Comparison of ENCODE assay signal across 17 mouse cellular contexts in the genomic region with DNA sequence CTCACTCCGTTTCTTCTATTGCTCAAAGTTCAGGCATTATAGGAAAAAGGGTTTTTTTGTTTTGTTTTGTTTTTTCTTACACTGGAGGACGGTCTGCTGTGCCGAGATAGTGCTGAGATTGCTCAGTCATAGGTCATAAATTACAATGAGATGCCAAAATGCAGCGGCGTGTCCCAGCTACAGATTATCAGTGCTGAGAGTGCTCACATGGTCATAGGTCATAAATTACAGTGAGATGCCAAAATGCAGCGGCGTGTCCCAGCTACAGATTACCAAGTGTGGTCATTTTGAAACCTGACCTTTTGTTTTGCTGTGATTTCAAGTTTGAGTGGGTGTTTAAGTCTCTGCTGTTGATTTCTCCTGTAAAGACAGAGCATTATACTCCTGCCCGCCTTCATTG. TPM values are rescaled to one million over a fixed set of nuclear protein-coding genes. Genes with fewer than 3 reads are reported as not detected.
DNase-seq lines count a peak whose midpoint lies in the region; ATAC-seq lines count a peak whose summit lies in the region.
"Had no signal": no experiment of that assay in that cellular context is flagged by ENCODE, and none has a peak within 500 bp of the region (broad histone marks: within the 10 kb centered on the region; RNA-seq: fewer than 3 reads in every experiment).

No protein-coding gene starts in this region.

- H3K27ac ChIP-seq in neural tube, embryonic 11.5 days (ENCODE audit: low read depth, low read length), result no peak overlapping the region
- H3K27ac ChIP-seq in neural tube, embryonic 15.5 days (replicated peaks), result no peak overlapping the region
- H3K27ac ChIP-seq: hindbrain, embryonic 12.5 days; midbrain, embryonic 13.5 days; stomach, postnatal 0 days had no signal

- intact Hi-C loops in left cerebral cortex, postnatal 14 days (cut with DNase I), result no loop called here

- H3K36me3 ChIP-seq in neural tube, embryonic 11.5 days (ENCODE audit: control insufficient read depth, insufficient read depth, low read length), result no peaks in the 10 kb centered on the region
- peaks cover 22% of the 10 kb centered on the region for H3K36me3 ChIP-seq in neural tube, embryonic 15.5 days

- no peak for ATAC-seq in neural tube, embryonic 11.5 days (ENCODE audit: insufficient read depth, low FRiP score, low TSS enrichment)
- no peak for ATAC-seq in neural tube, embryonic 15.5 days (ENCODE audit: low FRiP score)
- peak; percentile 55; the same call in 1 of the 2 replicates for ATAC-seq in megakaryocyte-erythroid progenitor cell, adult 5-6 weeks (replicated peaks; ENCODE audit: low FRiP score, low TSS enrichment, poor library complexity, severe bottlenecking)
- ATAC-seq in activated CD4-positive, CD25-positive, alpha-beta regulatory T cell, adult 4 months, result no peak
- ATAC-seq: forebrain, embryonic 14.5 days; intestine, embryonic 16.5 days; midbrain, embryonic 13.5 days had no signal

- H3K27me3 ChIP-seq in neural tube, embryonic 11.5 days (ENCODE audit: control insufficient read depth, insufficient read depth, low read length), result no peaks in the 10 kb centered on the region
- H3K27me3 ChIP-seq in neural tube, embryonic 15.5 days (replicated peaks), result no peaks in the 10 kb centered on the region
- H3K27me3 ChIP-seq: hindbrain, embryonic 12.5 days; midbrain, embryonic 13.5 days had no signal

- H3K9me3 ChIP-seq in neural tube, embryonic 11.5 days (ENCODE audit: control insufficient read depth, low read length), result no peaks in the 10 kb centered on the region
- no peaks in the 10 kb centered on the region for H3K9me3 ChIP-seq in neural tube, embryonic 15.5 days (replicated peaks)
- H3K9me3 ChIP-seq: hindbrain, embryonic 12.5 days; midbrain, embryonic 13.5 days had no signal

- WGBS in neural tube, embryonic 11.5 days, result 58% methylated on average over 8 of the region's 8 CpGs
- 46% methylated on average over 8 of the region's 8 CpGs for WGBS in neural tube, embryonic 15.5 days

- 0 out of 2 replicates have a peak, but pooled peaks cover 3% of the 10 kb centered on the region for H3K4me1 ChIP-seq in neural tube, embryonic 11.5 days (ENCODE audit: control insufficient read depth, insufficient read depth, low read length)
- no peaks in the 10 kb centered on the region; the same call in 1 of the 2 replicates for H3K4me1 ChIP-seq in neural tube, embryonic 15.5 days
- H3K4me1 ChIP-seq: hindbrain, embryonic 12.5 days; midbrain, embryonic 13.5 days had no signal

- no peak overlapping the region for H3K4me2 ChIP-seq in neural tube, embryonic 11.5 days (ENCODE audit: low read depth)
- no peak overlapping the region for H3K4me2 ChIP-seq in neural tube, embryonic 15.5 days
- H3K4me2 ChIP-seq: hindbrain, embryonic 12.5 days; midbrain, embryonic 13.5 days had no signal

- no peak overlapping the region for H3K9ac ChIP-seq in neural tube, embryonic 11.5 days (ENCODE audit: low read length)
- no peak overlapping the region for H3K9ac ChIP-seq in neural tube, embryonic 15.5 days (replicated peaks)
- H3K9ac ChIP-seq: hindbrain, embryonic 12.5 days; midbrain, embryonic 13.5 days had no signal

- DNase-seq in neural tube, embryonic 11.5 days (ENCODE audit: low spot score), result peak; percentile 18
- DNase-seq in adrenal gland, postnatal 10 days, result peak; percentile 57
- peak; percentile 51 for DNase-seq in kidney, adult 9 months
- no peak for DNase-seq in left cerebral cortex, postnatal 14 days (ENCODE audit: low spot score in 2 of 2)
- DNase-seq in layer of hippocampus, postnatal 14 days (ENCODE audit: low spot score in 2 of 2), result no peak
- DNase-seq: embryo, embryonic 11 days; layer of hippocampus, adult 9-11 months; liver; thymus, postnatal 25 days had no signal

- no peak overlapping the region for H3K4me3 ChIP-seq in neural tube, embryonic 11.5 days (ENCODE audit: low read depth, low read length)
- H3K4me3 ChIP-seq in neural tube, embryonic 15.5 days (replicated peaks), result no peak overlapping the region
- H3K4me3 ChIP-seq: hindbrain, embryonic 12.5 days; midbrain, embryonic 13.5 days had no signal

RNA-seq across cellular contexts. Expression of gene Lrch3, which starts 7.2 kb away (rescaled TPM):
- polyA plus RNA-seq in neural tube, embryonic 11.5 days (2014; fragmentation: Nextera tagmentation; extraction: Ambion mirVana), result 39.0 and 42.4 TPM in 2 replicates
- 31.8 and 36.2 TPM in 2 replicates for polyA plus RNA-seq in neural tube, embryonic 15.5 days (2015; fragmentation: Nextera tagmentation; extraction: Ambion mirVana)
- total RNA-seq in adrenal gland, postnatal 10 days (2021), result 10 to 100 TPM; 30.4 to 43.1 TPM
- total RNA-seq in megakaryocyte-erythroid progenitor cell, adult 5-6 weeks (2014; fragmentation: Nextera tagmentation), result 15.6 and 27.2 TPM in 2 replicates
- 13.1 and 25.3 TPM in 2 replicates for total RNA-seq in megakaryocyte-erythroid progenitor cell, adult 5-6 weeks (2017)
- 10 to 100 TPM; 28.9 to 31.6 TPM for total RNA-seq in left cerebral cortex, postnatal 14 days (2021)
- total RNA-seq in layer of hippocampus, postnatal 14 days (2021), result 10 to 100 TPM; 36.0 to 42.8 TPM
- polyA plus RNA-seq in activated CD4-positive, CD25-positive, alpha-beta regulatory T cell, adult 4 months (2017; shearing (Covaris generic)), result 10 to 100 TPM; 20.5 to 21.4 TPM

RNA-seq across cellular contexts. Expression of gene Rubcn, which starts 29.2 kb away (rescaled TPM):
- polyA plus RNA-seq in neural tube, embryonic 11.5 days (2014; fragmentation: Nextera tagmentation; extraction: Ambion mirVana), result 18.1 and 21.2 TPM in 2 replicates
- 31.2 and 31.9 TPM in 2 replicates for polyA plus RNA-seq in neural tube, embryonic 15.5 days (2015; fragmentation: Nextera tagmentation; extraction: Ambion mirVana)
- 10 to 100 TPM; 24.1 to 35.3 TPM for total RNA-seq in adrenal gland, postnatal 10 days (2021)
- 5.1 and 6.6 TPM in 2 replicates for total RNA-seq in megakaryocyte-erythroid progenitor cell, adult 5-6 weeks (2014; fragmentation: Nextera tagmentation)
- 4.0 and 6.1 TPM in 2 replicates for total RNA-seq in megakaryocyte-erythroid progenitor cell, adult 5-6 weeks (2017)
- total RNA-seq in left cerebral cortex, postnatal 14 days (2021), result 10 to 100 TPM; 59.4 to 61.4 TPM
- total RNA-seq in layer of hippocampus, postnatal 14 days (2021), result 10 to 100 TPM; 54.4 to 58.6 TPM
- 10 to 100 TPM in 1 of 2 experiments, 1 to 10 TPM in 1; 6.6 to 13.0 TPM for polyA plus RNA-seq in activated CD4-positive, CD25-positive, alpha-beta regulatory T cell, adult 4 months (2017; shearing (Covaris generic))

RNA-seq across cellular contexts. Expression of gene Fyttd1, which starts 29.4 kb away (rescaled TPM):
- polyA plus RNA-seq in neural tube, embryonic 11.5 days (2014; fragmentation: Nextera tagmentation; extraction: Ambion mirVana), result 122 and 127 TPM in 2 replicates
- 102 and 111 TPM in 2 replicates for polyA plus RNA-seq in neural tube, embryonic 15.5 days (2015; fragmentation: Nextera tagmentation; extraction: Ambion mirVana)
- 100 to 1,000 TPM; 105 to 114 TPM for total RNA-seq in adrenal gland, postnatal 10 days (2021)
- 23.3 and 25.4 TPM in 2 replicates for total RNA-seq in megakaryocyte-erythroid progenitor cell, adult 5-6 weeks (2014; fragmentation: Nextera tagmentation)
- 48.8 and 69.4 TPM in 2 replicates for total RNA-seq in megakaryocyte-erythroid progenitor cell, adult 5-6 weeks (2017)
- 100 to 1,000 TPM; 122 to 135 TPM for total RNA-seq in left cerebral cortex, postnatal 14 days (2021)
- total RNA-seq in layer of hippocampus, postnatal 14 days (2021), result 100 to 1,000 TPM; 111 to 121 TPM
- polyA plus RNA-seq in activated CD4-positive, CD25-positive, alpha-beta regulatory T cell, adult 4 months (2017; shearing (Covaris generic)), result 10 to 100 TPM; 66.7 to 69.8 TPM

Comparison
In these comparisons a context has a peak if more than half of its experiments do, and no peak if none do; other contexts are left out.
1. DNase-seq: peak in neural tube, embryonic 11.5 days (single experiment), adrenal gland, postnatal 10 days (single experiment) and kidney, adult 9 months (single experiment); none in left cerebral cortex, postnatal 14 days (0 of 2) and layer of hippocampus, postnatal 14 days (0 of 2).